Mouse (Mus musculus): Measurements from ENCODE around the gene Thyn1.

DNA sequence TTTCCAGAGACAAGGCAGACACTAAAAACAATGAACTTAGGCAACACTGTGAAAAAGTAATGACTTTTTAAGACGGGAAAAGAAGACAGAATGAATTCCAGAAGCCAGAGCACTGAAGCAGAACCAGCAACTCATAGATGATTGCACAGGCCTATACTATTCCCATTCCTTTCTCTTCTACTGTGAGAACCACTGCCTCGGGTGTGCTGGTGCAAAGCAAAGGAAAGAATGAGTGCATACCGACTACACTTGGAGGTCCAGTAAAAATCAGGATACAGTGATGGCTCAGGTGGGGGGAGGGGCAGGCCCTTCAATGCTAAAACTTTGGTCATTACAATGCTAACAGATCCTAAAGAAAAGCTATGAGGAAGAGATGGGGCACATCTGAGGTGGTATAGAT, 5.6 kb upstream of the Thyn1 start:
- no peak for TF ChIP-seq POLR2A (IDR thresholded peaks at IDR 0.05; ENCODE audit: control insufficient read depth, extremely low read depth, insufficient read depth, low read length, poor library complexity)
- no peak for TF ChIP-seq CTCF (IDR thresholded peaks at IDR 0.05; ENCODE audit: borderline replicate concordance, control insufficient read depth, extremely low read depth, insufficient read depth, low read length, poor library complexity)

Measured in thymus, adult 2 months (tissue).